Mouse (Mus musculus) thymus, postnatal 25 days (tissue): ENCODE results near the gene Lrrk1.

ENCODE experiments used
- DNase-seq: peaks from one replicate; pipeline ENCODE4 v3.0.0; 2022

The Lrrk1 gene

GRCm38 (mm10) chr7:66384213-66384612 lies 3.9 kb downstream of the Lrrk1 start:
- DNase-seq = no peak

GRCm38 (mm10) chr7:66376560-66376959 lies 11.6 kb downstream of the Lrrk1 start:
- DNase-seq = no peak

GRCm38 (mm10) chr7:66375736-66376135 lies 12.4 kb downstream of the Lrrk1 start:
- DNase-seq = no peak

GRCm38 (mm10) chr7:66373391-66373790 lies 14.8 kb downstream of the Lrrk1 start:
- no peak for DNase-seq

- DNase-seq = no peak
Observed at GRCm38 (mm10) chr7:66370970-66371369, 17.2 kb downstream of the Lrrk1 start.

- no peak for DNase-seq
Observed at GRCm38 (mm10) chr7:66369934-66370445, 18.2 kb downstream of the Lrrk1 start.

GRCm38 (mm10) chr7:66369071-66369933 lies 18.8 kb downstream of the Lrrk1 start:
- no peak for DNase-seq

- DNase-seq = no peak
Observed at GRCm38 (mm10) chr7:66365904-66366303, 22.2 kb downstream of the Lrrk1 start, which contains the start of gene Gm10974. Gene Gm10974, plus strand, starts transcription at chr7:66365905.

- no peak for DNase-seq
Observed at GRCm38 (mm10) chr7:66365411-66365810, 22.7 kb downstream of the Lrrk1 start.

GRCm38 (mm10) chr7:66364491-66364890 lies 23.7 kb downstream of the Lrrk1 start:
- no peak for DNase-seq

- no peak for DNase-seq
Observed at GRCm38 (mm10) chr7:66359044-66359443, 29.1 kb downstream of the Lrrk1 start.

GRCm38 (mm10) chr7:66358461-66358860 lies 29.7 kb downstream of the Lrrk1 start:
- no peak for DNase-seq

- no peak for DNase-seq
Observed at GRCm38 (mm10) chr7:66355791-66356522, 32.2 kb downstream of the Lrrk1 start.

GRCm38 (mm10) chr7:66354911-66355310 lies 33.2 kb downstream of the Lrrk1 start:
- no peak for DNase-seq

- no peak for DNase-seq
Observed at GRCm38 (mm10) chr7:66351074-66351473, 37.1 kb downstream of the Lrrk1 start.

GRCm38 (mm10) chr7:66349670-66350069 lies 38.5 kb downstream of the Lrrk1 start:
- DNase-seq = no peak

- no peak for DNase-seq
Observed at GRCm38 (mm10) chr7:66348588-66348987, 39.6 kb downstream of the Lrrk1 start.

- no peak for DNase-seq
Observed at GRCm38 (mm10) chr7:66346959-66347663, 41.0 kb downstream of the Lrrk1 start.

GRCm38 (mm10) chr7:66343307-66343706 lies 44.8 kb downstream of the Lrrk1 start:
- no peak for DNase-seq

- no peak for DNase-seq
Observed at GRCm38 (mm10) chr7:66342831-66343230, 45.3 kb downstream of the Lrrk1 start.

GRCm38 (mm10) chr7:66342323-66342722 lies 45.8 kb downstream of the Lrrk1 start:
- peak; percentile 33 for DNase-seq

- no peak for DNase-seq
Observed at GRCm38 (mm10) chr7:66340044-66340443, 48.1 kb downstream of the Lrrk1 start.

GRCm38 (mm10) chr7:66339625-66340024 lies 48.5 kb downstream of the Lrrk1 start:
- DNase-seq = no peak
